Mouse (Mus musculus): Measurements from ENCODE around the gene Mrpl54.
"Not testable (repeated sequence)": the region's sequence is repeated elsewhere in the genome, so short reads cannot be mapped to it uniquely, and the experiment has no call there.

The Mrpl54 gene

DNA sequence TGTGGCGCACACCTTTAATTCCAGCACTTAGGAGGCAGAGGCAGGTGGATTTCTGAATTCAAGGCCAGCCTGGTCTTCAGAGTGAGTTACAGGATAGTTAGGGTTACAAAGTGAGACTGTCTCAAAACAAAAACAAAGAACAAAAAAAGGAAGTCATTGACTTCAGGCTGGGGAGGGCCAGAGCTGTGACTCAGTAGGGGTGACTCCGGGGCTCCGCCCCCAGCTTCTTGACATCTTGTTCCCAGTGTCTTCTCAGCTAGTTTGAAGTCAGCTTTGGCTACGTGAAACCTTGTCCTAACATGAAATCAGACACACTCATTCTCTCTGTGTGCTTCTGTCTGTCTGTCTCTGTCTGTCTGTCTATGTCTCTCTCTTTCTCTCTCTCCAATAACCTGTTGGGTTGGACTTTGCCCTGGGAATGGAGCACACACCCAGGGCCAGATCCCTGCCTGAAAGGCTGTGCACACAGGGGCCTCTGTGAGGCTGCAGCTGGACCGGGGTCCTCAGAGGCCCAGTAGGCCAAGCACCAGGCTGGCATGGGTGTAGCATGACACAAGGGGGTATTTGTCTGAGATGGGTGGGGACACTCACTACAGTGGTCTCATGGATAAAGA, 45.2 kb downstream of the Mrpl54 start:
- DNase-seq, result no peak

- peak; percentile 64 for DNase-seq
Observed at GRCm38 (mm10) chr10:81217964-81218363, 48.8 kb downstream of the Mrpl54 start.

- not testable (repeated sequence) for DNase-seq
Observed at GRCm38 (mm10) chr10:81217267-81217666, 49.5 kb downstream of the Mrpl54 start.

- no peak for DNase-seq
Observed at GRCm38 (mm10) chr10:81216810-81217209, 49.9 kb downstream of the Mrpl54 start.

GRCm38 (mm10) chr10:81216260-81216659, 50.5 kb downstream of the Mrpl54 start:
- DNase-seq, result no peak

Measured in cerebellum, adult 11 months (tissue).